Mouse (Mus musculus) liver, postnatal 0 days (tissue): ENCODE results near the gene Abcd4. TPM values are rescaled to one million over a fixed set of nuclear protein-coding genes. Genes with fewer than 3 reads are reported as not detected.
A peak's percentile ranks its signal among the peaks of the same experiment; 100 is the strongest.

Source experiments
- ATAC-seq: fragments of 200-750 bp; cut with Nextera tagmentation; 2 replicates; pipeline ENCODE4 v1.8.0; 2017; ENCODE audit warnings: mild to moderate bottlenecking, moderate library complexity
- DNase-seq: peaks from one replicate; pipeline ENCODE4 v3.0.0-alpha.2; 2016
- H3K27ac ChIP-seq: fragments of 300-500 bp; sonication (generic); 2 replicates; pipeline ENCODE4 v1.5.1; 2014; ENCODE audit warnings: antibody characterized with exemption, moderate library complexity, mild to moderate bottlenecking, low read depth
- H3K27me3 ChIP-seq: fragments of 300-500 bp; sonication (generic); 2 replicates; pipeline ENCODE4 v1.6.1; 2014; ENCODE audit warnings: low read length, control low read depth, mixed read lengths; ENCODE audit not compliant: insufficient read depth
- H3K36me3 ChIP-seq: fragments of 300-500 bp; sonication (generic); replicated peaks from 2 replicates; pipeline ENCODE4 v1.6.1; 2014; ENCODE audit warnings: mild to moderate bottlenecking, control low read depth, low read length, moderate library complexity, mixed read lengths; ENCODE audit not compliant: insufficient read depth
- H3K4me1 ChIP-seq: fragments of 300-500 bp; sonication (generic); 2 replicates; pipeline ENCODE4 v1.6.1; 2014; ENCODE audit warnings: antibody characterized with exemption, mild to moderate bottlenecking, control low read depth; ENCODE audit not compliant: insufficient read depth
- H3K4me2 ChIP-seq: fragments of 300-500 bp; sonication (generic); 2 replicates; pipeline ENCODE4 v1.6.1; 2014; ENCODE audit warnings: low read depth, mild to moderate bottlenecking, low read length, moderate library complexity, mixed read lengths
- H3K4me3 ChIP-seq: fragments of 300-500 bp; sonication (generic); 2 replicates; pipeline ENCODE4 v1.5.1; 2014; ENCODE audit warnings: low read depth, low read length
- H3K9ac ChIP-seq: fragments of 300-500 bp; sonication (generic); replicated peaks from 2 replicates; pipeline ENCODE4 v1.6.1; 2014; ENCODE audit warnings: mild to moderate bottlenecking, moderate library complexity
- H3K9me3 ChIP-seq: fragments of 300-500 bp; sonication (generic); 2 replicates; pipeline ENCODE4 v1.6.1; 2016; ENCODE audit warnings: mild to moderate bottlenecking, control low read depth, low read length, mixed read lengths
- CTCF ChIP-seq: sonication (generic); IDR thresholded peaks from 2 replicates; pipeline ENCODE4 v1.5.1; 2016; ENCODE audit warnings: antibody characterized with exemption, low read depth
- EP300 ChIP-seq: IDR thresholded peaks from 2 replicates; pipeline ENCODE4 v1.6.1; 2016; ENCODE audit warnings: antibody characterized with exemption, low read depth, mild to moderate bottlenecking
- WGBS: fragments of 180-500 bp; shearing (Covaris S2); extraction: QIAGEN DNeasy Blood & Tissue Kit; methylation state at CpG from one replicate; pipeline ENCODE4 v1.1.7; 2014; ENCODE audit not compliant: insufficient replicate concordance; 5-methylcytosine and 5-hydroxymethylcytosine counted together
- polyA plus RNA-seq: library from polyadenylated mRNA; unstranded; fragments of >200 nt; fragmentation: Nextera tagmentation; extraction: Ambion mirVana; gene quantifications from 2 replicates; pipeline ENCODE4 v1.2.1, GENCODE M21; 2015

Abcd4 gene
- polyA plus RNA-seq, 1 experiment from 2014 or later = 2.7 TPM

GRCm38 (mm10) chr12:84625116-84625515 is 7.9 kb upstream of the Abcd4 start:
- H3K4me2 ChIP-seq = no peak overlapping the region
- ATAC-seq = no peak
- no peaks in the 10 kb centered on the region for H3K4me1 ChIP-seq

GRCm38 (mm10) chr12:84624601-84625000 is 7.4 kb upstream of the Abcd4 start:
- Histone ChIP-seq H3K27me3 (peaks cover 16% of the 10 kb centered on the region), H3K4me3 (no peak overlapping the region), H3K36me3 (no peaks in the 10 kb centered on the region), H3K4me2 (no peak overlapping the region), H3K9me3 (no peaks in the 10 kb centered on the region), H3K27ac (no peak overlapping the region), H3K4me1 (no peaks in the 10 kb centered on the region), H3K9ac (no peak overlapping the region)
- DNase-seq (no peak), ATAC-seq (no peak)
- WGBS = 21% methylated on average over 8 of the region's 8 CpGs
- no peak for TF ChIP-seq EP300
- TF ChIP-seq CTCF = no peak

More at GRCm38 (mm10) chr12:84625116-84625515, 7.9 kb upstream of the Abcd4 start:
- WGBS = 13% methylated on average over 9 of the region's 9 CpGs
- H3K27ac ChIP-seq = no peak overlapping the region
- no peak overlapping the region for H3K9ac ChIP-seq
- H3K9me3 ChIP-seq = no peaks in the 10 kb centered on the region
- H3K36me3 ChIP-seq = no peaks in the 10 kb centered on the region
- no peak for TF ChIP-seq EP300
- TF ChIP-seq CTCF = no peak
- DNase-seq = no peak
- H3K27me3 ChIP-seq = peaks cover 16% of the 10 kb centered on the region
- H3K4me3 ChIP-seq = no peak overlapping the region

DNA sequence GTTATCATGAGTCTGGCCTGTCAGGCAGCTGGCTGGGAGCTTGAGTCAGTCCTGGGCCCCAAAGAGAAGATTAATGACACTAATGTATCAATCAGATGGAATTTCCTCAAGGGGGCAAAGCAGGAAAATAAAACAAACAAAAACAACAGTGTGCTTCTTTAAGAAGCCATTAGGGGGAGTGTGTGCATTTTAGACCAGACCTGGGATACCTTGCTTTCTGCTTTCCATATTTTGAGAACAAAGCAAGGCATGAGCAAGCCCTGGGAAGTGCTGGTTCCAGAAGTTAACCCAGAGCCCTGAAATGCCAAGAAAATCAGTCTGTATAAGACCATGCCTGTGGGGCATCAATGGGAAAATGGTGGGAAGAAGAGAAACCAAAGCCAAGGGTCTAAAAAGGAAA is 3.8 kb upstream of the Abcd4 start:
- Histone ChIP-seq H3K9ac (no peak overlapping the region), H3K36me3 (no peaks in the 10 kb centered on the region), H3K4me3 (no peak overlapping the region), H3K9me3 (no peaks in the 10 kb centered on the region), H3K27ac (no peak overlapping the region), H3K27me3 (peaks cover 16% of the 10 kb centered on the region), H3K4me2 (no peak overlapping the region), H3K4me1 (peaks cover 8% of the 10 kb centered on the region; the same call in 1 of the 2 replicates)
- ATAC-seq (no peak), DNase-seq (no peak)
- TF ChIP-seq EP300 = no peak
- TF ChIP-seq CTCF = peak; percentile 38

- no peaks in the 10 kb centered on the region for H3K27me3 ChIP-seq
- H3K4me1 ChIP-seq = peaks cover 8% of the 10 kb centered on the region; the same call in 1 of the 2 replicates
- H3K36me3 ChIP-seq = no peaks in the 10 kb centered on the region
- no peak overlapping the region for H3K27ac ChIP-seq
- TF ChIP-seq CTCF (peak; percentile 28; the same call in 1 of the 2 replicates), EP300 (no peak)
- H3K9ac ChIP-seq = peak overlapping the region; percentile 56
- ATAC-seq (peak; percentile 59), DNase-seq (peak; percentile 28)
- H3K4me3 ChIP-seq = peak overlapping the region; percentile 83
- H3K9me3 ChIP-seq = no peaks in the 10 kb centered on the region
- 9% methylated on average over 10 of the region's 10 CpGs for WGBS
- H3K4me2 ChIP-seq = peak overlapping the region; percentile 94
Measured at GRCm38 (mm10) chr12:84617663-84618062, 450 bp upstream of the Abcd4 start.

- Histone ChIP-seq H3K9ac (no peak overlapping the region), H3K4me2 (no peak overlapping the region), H3K27me3 (no peaks in the 10 kb centered on the region), H3K27ac (no peak overlapping the region), H3K9me3 (no peaks in the 10 kb centered on the region), H3K36me3 (no peaks in the 10 kb centered on the region), H3K4me1 (peaks cover 8% of the 10 kb centered on the region; the same call in 1 of the 2 replicates), H3K4me3 (no peak overlapping the region)
- no peak for DNase-seq
- 71% methylated on average over 7 of the region's 7 CpGs for WGBS
- no peak for ATAC-seq
- TF ChIP-seq EP300 (no peak), CTCF (no peak)
Measured at GRCm38 (mm10) chr12:84614524-84614923, 2.7 kb downstream of the Abcd4 start.

DNA sequence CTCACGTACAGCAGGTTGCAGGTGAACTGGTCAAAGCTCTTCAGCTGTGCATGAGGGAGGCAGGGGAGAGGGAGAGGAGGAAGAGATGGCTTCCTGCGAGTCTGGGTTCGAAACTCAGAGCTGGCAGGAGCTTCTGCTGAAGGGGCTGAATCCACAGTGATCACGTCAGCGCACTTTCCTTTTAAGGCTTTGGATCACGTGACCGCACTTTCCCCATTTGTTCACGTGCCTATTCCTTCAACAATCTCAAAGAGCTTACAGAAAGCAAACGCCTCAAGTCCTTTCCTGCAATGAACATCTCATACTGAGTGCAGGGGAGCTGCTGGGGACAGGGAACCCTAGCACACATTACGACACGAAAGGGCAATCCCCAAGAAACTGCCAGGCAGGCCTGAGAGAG is 3.2 kb downstream of the Abcd4 start:
- no peak for ATAC-seq
- no peak for TF ChIP-seq EP300
- TF ChIP-seq CTCF = no peak
- Histone ChIP-seq H3K27ac (no peak overlapping the region), H3K4me2 (no peak overlapping the region), H3K36me3 (no peaks in the 10 kb centered on the region), H3K9ac (no peak overlapping the region), H3K9me3 (no peaks in the 10 kb centered on the region), H3K4me1 (peaks cover 8% of the 10 kb centered on the region; the same call in 1 of the 2 replicates), H3K4me3 (no peak overlapping the region), H3K27me3 (no peaks in the 10 kb centered on the region)
- DNase-seq = no peak
- WGBS = 76% methylated on average over 11 of the region's 11 CpGs

- no peak overlapping the region for H3K27ac ChIP-seq
- DNase-seq (no peak), ATAC-seq (no peak)
- no peak overlapping the region for H3K4me2 ChIP-seq
- 70% methylated on average over 8 of the region's 8 CpGs for WGBS
- 0 out of 2 replicates have a peak, but pooled peaks cover 2% of the 10 kb centered on the region for H3K36me3 ChIP-seq
- TF ChIP-seq CTCF (no peak), EP300 (no peak)
- H3K4me3 ChIP-seq = no peak overlapping the region
- H3K9me3 ChIP-seq = no peaks in the 10 kb centered on the region
- no peaks in the 10 kb centered on the region for H3K27me3 ChIP-seq
- H3K4me1 ChIP-seq = peaks cover 5% of the 10 kb centered on the region; the same call in 1 of the 2 replicates
- H3K9ac ChIP-seq = no peak overlapping the region
Measured at GRCm38 (mm10) chr12:84612518-84612917, 4.7 kb downstream of the Abcd4 start.
